Mouse (Mus musculus): ENCODE data around the gene Hoxa6. TPM values are rescaled to one million over a fixed set of nuclear protein-coding genes. Genes with fewer than 3 reads are reported as not detected.

Hoxa6 gene
- polyA plus RNA-seq, 1 experiment from 2014 or later = not detected

GRCm38 (mm10) chr6:52162611-52163365 is 45.7 kb downstream of the Hoxa6 start:
- Histone ChIP-seq H3K4me1 (replicated peaks) (peaks cover 24% of the 10 kb centered on the region), H3K9ac (no peak overlapping the region), H3K27me3 (replicated peaks) (peaks cover 90% of the 10 kb centered on the region), H3K36me3 (no peaks in the 10 kb centered on the region), H3K27ac (ENCODE audit: poor library complexity, severe bottlenecking) (no peak overlapping the region), H3K4me2 (peak overlapping the region; percentile 44), H3K4me3 (peak overlapping the region; percentile 26; the same call in 1 of the 2 replicates), H3K9me3 (replicated peaks) (no peaks in the 10 kb centered on the region)
- WGBS = 16% methylated on average over 14 of the region's 14 CpGs
- ATAC-seq (ENCODE audit: insufficient number of reproducible peaks, low FRiP score) = no peak

- no peaks in the 10 kb centered on the region for H3K36me3 ChIP-seq
- WGBS = 35% methylated on average over 1 of the region's 1 CpGs
- no peak overlapping the region for H3K4me3 ChIP-seq
- peak overlapping the region; percentile 11; the same call in 1 of the 2 replicates for H3K4me2 ChIP-seq
- peaks cover 24% of the 10 kb centered on the region for H3K4me1 ChIP-seq (replicated peaks)
- ATAC-seq (ENCODE audit: insufficient number of reproducible peaks, low FRiP score) = no peak
- no peaks in the 10 kb centered on the region for H3K9me3 ChIP-seq (replicated peaks)
- H3K27me3 ChIP-seq (replicated peaks) = peaks cover 90% of the 10 kb centered on the region
- no peak overlapping the region for H3K9ac ChIP-seq
- H3K27ac ChIP-seq (ENCODE audit: poor library complexity, severe bottlenecking) = no peak overlapping the region
Observed at GRCm38 (mm10) chr6:52162093-52162380, 46.5 kb downstream of the Hoxa6 start.

DNA sequence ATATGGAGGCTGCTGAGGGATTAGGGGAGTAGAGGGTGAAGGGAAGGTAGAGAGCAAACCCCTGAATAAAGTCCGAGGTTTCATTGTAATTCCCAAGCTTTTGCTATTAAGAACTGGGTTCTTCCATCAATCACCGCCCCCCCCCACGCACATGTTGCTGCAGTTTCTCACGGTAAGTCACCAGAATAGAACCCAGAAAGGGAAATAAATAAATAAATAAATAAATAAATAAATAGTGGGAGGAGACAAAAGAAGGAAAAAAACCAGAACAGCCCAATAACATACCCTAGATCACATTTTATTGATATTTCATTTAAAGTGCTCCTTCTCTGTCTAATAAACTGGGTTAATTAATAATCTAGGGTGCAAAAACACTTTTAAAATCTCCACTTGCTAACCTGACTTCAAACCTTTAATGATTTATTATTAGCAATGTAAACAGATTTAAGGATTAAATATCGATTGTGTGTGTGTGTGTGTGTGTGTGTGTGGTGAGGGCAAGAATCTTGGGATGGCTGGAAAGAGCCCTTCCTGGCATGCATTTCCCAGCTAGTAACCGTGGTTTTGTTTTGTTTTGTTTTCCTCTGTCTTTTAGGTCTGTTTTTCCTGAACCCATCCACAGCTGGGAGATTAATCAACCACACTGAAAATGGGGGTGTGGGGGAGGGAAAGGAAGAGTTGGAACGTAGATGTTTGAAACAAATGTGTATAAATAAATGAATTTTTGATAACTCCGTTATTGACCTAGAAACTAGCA is 47.0 kb downstream of the Hoxa6 start:
- Histone ChIP-seq H3K27ac (ENCODE audit: poor library complexity, severe bottlenecking) (no peak overlapping the region), H3K4me2 (peak overlapping the region; percentile 98), H3K27me3 (replicated peaks) (peaks cover 90% of the 10 kb centered on the region), H3K9me3 (replicated peaks) (no peaks in the 10 kb centered on the region), H3K4me3 (peak overlapping the region; percentile 70), H3K4me1 (replicated peaks) (peaks cover 24% of the 10 kb centered on the region), H3K9ac (no peak overlapping the region), H3K36me3 (no peaks in the 10 kb centered on the region)
- WGBS = 26% methylated on average over 8 of the region's 8 CpGs
- no peak for ATAC-seq (ENCODE audit: insufficient number of reproducible peaks, low FRiP score)

DNA sequence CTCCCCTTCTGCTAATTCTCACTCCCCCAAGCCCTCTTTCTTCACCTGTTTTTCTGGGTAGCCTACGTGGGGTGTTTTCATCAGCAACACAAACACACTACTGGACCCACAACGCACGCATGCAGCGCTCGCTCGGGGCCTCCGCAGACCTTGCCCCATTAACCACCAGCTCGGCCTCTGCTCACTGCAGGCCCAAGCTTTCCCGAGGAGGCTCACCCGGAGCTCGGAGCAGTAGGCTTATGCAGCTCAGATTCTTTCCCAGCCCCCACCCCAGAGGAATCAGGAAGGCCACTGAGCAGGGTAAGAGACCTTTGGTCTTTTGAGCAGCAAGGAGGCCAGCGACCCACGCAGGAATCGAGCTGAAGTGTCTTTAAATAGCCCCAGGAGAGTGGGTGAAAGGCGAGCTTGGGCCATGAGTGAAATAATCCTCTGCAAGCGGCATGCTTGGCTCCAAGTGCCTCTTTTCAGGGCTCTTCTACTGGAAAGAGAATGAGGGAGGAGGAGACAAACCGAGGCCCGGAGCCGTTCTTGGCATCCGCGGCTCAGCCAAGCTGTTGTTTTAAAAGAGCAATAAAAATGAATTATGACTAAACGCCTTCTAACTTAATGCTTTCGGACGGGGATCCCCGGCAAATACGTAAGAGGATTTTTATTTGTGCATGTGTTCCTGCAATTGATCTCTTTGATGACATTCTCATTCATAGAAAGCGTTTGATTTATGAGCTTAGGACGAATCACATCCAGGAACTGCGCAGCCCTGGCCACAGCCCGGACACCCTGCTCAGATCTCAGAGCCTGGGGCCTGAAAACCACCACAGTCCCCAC is 47.8 kb downstream of the Hoxa6 start:
- H3K4me1 ChIP-seq (replicated peaks) = peaks cover 24% of the 10 kb centered on the region
- H3K36me3 ChIP-seq = no peaks in the 10 kb centered on the region
- H3K9ac ChIP-seq = peak overlapping the region; percentile 17; the same call in 1 of the 2 replicates
- WGBS = 9% methylated on average over 30 of the region's 30 CpGs
- ATAC-seq (ENCODE audit: insufficient number of reproducible peaks, low FRiP score) = no peak
- H3K4me2 ChIP-seq = peak overlapping the region; percentile 98
- H3K27ac ChIP-seq (ENCODE audit: poor library complexity, severe bottlenecking) = peak overlapping the region; percentile 37; the same call in 1 of the 2 replicates
- H3K27me3 ChIP-seq (replicated peaks) = peaks cover 90% of the 10 kb centered on the region
- H3K4me3 ChIP-seq = peak overlapping the region; percentile 70
- H3K9me3 ChIP-seq (replicated peaks) = no peaks in the 10 kb centered on the region

GRCm38 (mm10) chr6:52159979-52160378 is 48.5 kb downstream of the Hoxa6 start:
- H3K4me1 ChIP-seq (replicated peaks) = peaks cover 24% of the 10 kb centered on the region
- no peak overlapping the region for H3K27ac ChIP-seq (ENCODE audit: poor library complexity, severe bottlenecking)
- H3K27me3 ChIP-seq (replicated peaks) = peaks cover 90% of the 10 kb centered on the region
- H3K4me2 ChIP-seq = peak overlapping the region; percentile 98
- no peaks in the 10 kb centered on the region for H3K9me3 ChIP-seq (replicated peaks)
- peak overlapping the region; percentile 17; the same call in 1 of the 2 replicates for H3K9ac ChIP-seq
- peak overlapping the region; percentile 70 for H3K4me3 ChIP-seq
- ATAC-seq (ENCODE audit: insufficient number of reproducible peaks, low FRiP score) = no peak
- 8% methylated on average over 9 of the region's 9 CpGs for WGBS
- H3K36me3 ChIP-seq = no peaks in the 10 kb centered on the region

GRCm38 (mm10) chr6:52159164-52159761 is 49.3 kb downstream of the Hoxa6 start:
- Histone ChIP-seq H3K36me3 (no peaks in the 10 kb centered on the region), H3K27ac (ENCODE audit: poor library complexity, severe bottlenecking) (peak overlapping the region; percentile 77), H3K27me3 (replicated peaks) (peaks cover 90% of the 10 kb centered on the region), H3K4me3 (peak overlapping the region; percentile 70), H3K4me2 (peak overlapping the region; percentile 98), H3K4me1 (replicated peaks) (peaks cover 24% of the 10 kb centered on the region), H3K9me3 (replicated peaks) (no peaks in the 10 kb centered on the region), H3K9ac (peak overlapping the region; percentile 79; the same call in 1 of the 2 replicates)
- peak; percentile 45 for ATAC-seq (ENCODE audit: insufficient number of reproducible peaks, low FRiP score)
- 6% methylated on average over 12 of the region's 12 CpGs for WGBS

DNA sequence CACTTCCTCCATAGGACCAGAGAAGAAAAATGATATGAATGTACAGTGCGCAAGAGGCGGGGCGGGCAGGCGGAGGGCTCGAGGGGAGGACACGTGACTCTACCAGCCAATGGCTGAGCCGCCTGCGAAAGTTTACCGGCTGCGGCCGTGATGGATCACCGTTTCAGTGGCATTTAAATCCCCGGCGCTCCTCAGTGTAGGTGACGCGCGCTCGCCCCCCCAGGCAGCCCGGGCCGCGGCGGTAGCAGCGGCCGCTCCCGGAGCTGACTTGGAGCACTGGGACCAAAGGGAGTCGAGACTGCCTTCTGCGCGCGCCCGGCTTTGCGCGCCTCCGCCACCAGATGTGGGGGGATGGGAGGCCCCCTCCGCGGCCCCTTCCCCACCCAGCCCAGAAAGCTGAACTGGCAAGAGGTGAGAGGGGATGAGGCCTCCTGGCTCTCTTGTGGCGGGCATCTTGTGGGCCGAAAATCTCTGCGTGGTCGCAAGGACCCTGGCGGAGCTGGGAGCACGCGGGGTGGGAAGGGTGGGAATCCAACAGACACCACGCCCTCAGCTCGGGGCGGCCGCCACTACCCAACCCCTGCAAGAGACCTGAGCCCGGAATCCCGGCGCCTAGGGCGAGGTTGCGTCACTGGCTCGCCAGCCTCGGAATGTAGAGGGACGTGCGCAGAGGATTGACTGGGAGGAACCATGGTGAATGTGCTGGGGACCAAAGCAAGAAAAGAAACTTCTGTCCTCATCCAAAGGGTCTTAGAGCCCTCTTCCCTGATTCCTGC is 50.1 kb downstream of the Hoxa6 start, which contains the start of gene Hoxa1:
Gene Hoxa1 (minus strand): TSS at position 42 of the 776 bp plus-strand sequence.
- H3K4me1 ChIP-seq (replicated peaks) = peaks cover 22% of the 10 kb centered on the region
- peaks cover 87% of the 10 kb centered on the region for H3K27me3 ChIP-seq (replicated peaks)
- no peaks in the 10 kb centered on the region for H3K36me3 ChIP-seq
- peak within 1 kb of the TSS; percentile 70 for H3K4me3 ChIP-seq
- no peaks in the 10 kb centered on the region for H3K9me3 ChIP-seq (replicated peaks)
- peak; percentile 81 for ATAC-seq (ENCODE audit: insufficient number of reproducible peaks, low FRiP score)
- peak within 1 kb of the TSS; percentile 77 for H3K27ac ChIP-seq (ENCODE audit: poor library complexity, severe bottlenecking)
- peak within 1 kb of the TSS; percentile 79 for H3K9ac ChIP-seq
- H3K4me2 ChIP-seq = peak within 1 kb of the TSS; percentile 98
- under 1% methylated on average over 54 of the region's 55 CpGs for WGBS

GRCm38 (mm10) chr6:52157466-52158275 is 50.9 kb downstream of the Hoxa6 start:
- no peak overlapping the region for H3K9ac ChIP-seq
- no peak overlapping the region for H3K27ac ChIP-seq (ENCODE audit: poor library complexity, severe bottlenecking)
- peak overlapping the region; percentile 70 for H3K4me3 ChIP-seq
- peak overlapping the region; percentile 98 for H3K4me2 ChIP-seq
- WGBS = 1% methylated on average over 32 of the region's 32 CpGs
- H3K9me3 ChIP-seq (replicated peaks) = no peaks in the 10 kb centered on the region
- no peaks in the 10 kb centered on the region for H3K36me3 ChIP-seq
- H3K4me1 ChIP-seq (replicated peaks) = peaks cover 22% of the 10 kb centered on the region
- peaks cover 89% of the 10 kb centered on the region for H3K27me3 ChIP-seq (replicated peaks)
- 0 out of 2 replicates have a peak, but pooled peaks have one; percentile 19 for ATAC-seq (ENCODE audit: insufficient number of reproducible peaks, low FRiP score)

GRCm38 (mm10) chr6:52156551-52157200 is 51.8 kb downstream of the Hoxa6 start:
- 1% methylated on average over 20 of the region's 20 CpGs for WGBS
- peak overlapping the region; percentile 70 for H3K4me3 ChIP-seq
- ATAC-seq (ENCODE audit: insufficient number of reproducible peaks, low FRiP score) = no peak
- H3K9ac ChIP-seq = no peak overlapping the region
- H3K27me3 ChIP-seq (replicated peaks) = peaks cover 94% of the 10 kb centered on the region
- H3K36me3 ChIP-seq = no peaks in the 10 kb centered on the region
- peaks cover 22% of the 10 kb centered on the region for H3K4me1 ChIP-seq (replicated peaks)
- no peaks in the 10 kb centered on the region for H3K9me3 ChIP-seq (replicated peaks)
- H3K4me2 ChIP-seq = peak overlapping the region; percentile 98
- no peak overlapping the region for H3K27ac ChIP-seq (ENCODE audit: poor library complexity, severe bottlenecking)

All from heart, embryonic 12.5 days (tissue).